Mouse (Mus musculus): ENCODE data around the gene Asic2.

GRCm38 (mm10) chr11:81845010-81845685 is 123.1 kb downstream of the Asic2 start:
- no peak for TF ChIP-seq POLR2A (IDR thresholded peaks at IDR 0.05; ENCODE audit: control insufficient read depth, extremely low read depth, insufficient read depth, low read length, poor library complexity)
- TF ChIP-seq CTCF (IDR thresholded peaks at IDR 0.05; ENCODE audit: borderline replicate concordance, control insufficient read depth, extremely low read depth, insufficient read depth, low read length, poor library complexity): no peak
